Mouse (Mus musculus): ENCODE results near the gene Srarp.

DNA sequence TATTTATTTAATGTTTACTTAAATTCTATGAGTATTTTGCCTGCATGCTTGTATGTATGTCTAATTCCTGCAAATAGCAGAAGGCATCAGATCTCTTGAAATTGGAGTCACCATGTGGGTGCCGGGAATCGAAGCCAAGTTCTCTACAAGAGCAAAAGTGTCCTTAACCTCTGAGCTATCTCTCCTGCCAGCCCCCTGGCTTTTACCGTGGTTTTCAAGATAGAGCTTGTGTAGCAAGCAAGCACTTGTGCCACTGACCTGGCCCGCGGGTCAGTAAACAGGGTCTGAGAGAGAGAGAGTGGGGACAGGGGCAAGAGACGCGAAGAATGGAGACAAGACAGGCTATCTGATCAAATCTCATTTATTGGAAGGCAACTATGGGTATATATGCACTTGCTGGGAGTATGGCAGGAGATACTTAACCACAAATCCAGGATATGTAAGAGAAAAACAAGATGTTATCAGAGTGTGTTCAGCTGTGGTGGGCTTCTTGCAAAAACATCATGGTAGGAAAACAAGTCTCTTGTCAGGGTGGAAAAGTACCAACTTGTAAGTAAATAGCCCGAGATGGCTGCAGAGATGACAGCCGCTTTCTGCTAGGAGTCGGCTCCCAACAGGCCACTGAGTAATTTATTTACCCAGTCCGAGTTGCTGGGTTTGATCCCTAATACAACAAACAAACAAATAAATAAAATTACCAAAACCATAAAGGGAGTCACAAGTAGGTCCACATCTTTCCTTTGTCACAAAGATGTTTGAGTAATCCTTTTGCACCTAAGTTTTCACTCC lies 7.9 kb upstream of the Srarp start:
- TF ChIP-seq POLR2A (IDR thresholded peaks at IDR 0.05; ENCODE audit: insufficient read depth, low read depth, low read length) (no peak), CTCF (IDR thresholded peaks at IDR 0.05; ENCODE audit: insufficient read depth, low read depth, low read length) (no peak)

Measured in olfactory bulb, adult 2 months (tissue).